Mouse (Mus musculus) lung, embryonic 14.5 days (tissue): ENCODE measurements around the gene Gm10842. TPM values are rescaled to one million over a fixed set of nuclear protein-coding genes. Genes with fewer than 3 reads are reported as not detected.

Experiments
- ATAC-seq: fragments of 200-750 bp; cut with Nextera tagmentation; 2 replicates; pipeline ENCODE4 v1.8.0; 2017; ENCODE audit warnings: mild to moderate bottlenecking, moderate TSS enrichment, moderate library complexity; ENCODE audit not compliant: insufficient read depth
- DNase-seq: peaks from one replicate; pipeline ENCODE4 v3.0.0-alpha.2; 2015
- H3K27ac ChIP-seq: fragments of 300-500 bp; sonication (generic); 2 replicates; pipeline ENCODE4 v1.5.1; 2014; ENCODE audit warnings: low read depth, mild to moderate bottlenecking, moderate library complexity
- H3K27me3 ChIP-seq: fragments of 300-500 bp; sonication (generic); 2 replicates; pipeline ENCODE4 v1.6.1; 2014; ENCODE audit warnings: low read length, control low read depth; ENCODE audit not compliant: insufficient read depth
- H3K36me3 ChIP-seq: fragments of 300-500 bp; sonication (generic); 2 replicates; pipeline ENCODE4 v1.6.1; 2014; ENCODE audit warnings: control low read depth; ENCODE audit not compliant: insufficient read depth
- H3K4me1 ChIP-seq: fragments of 300-500 bp; sonication (generic); 2 replicates; pipeline ENCODE4 v1.6.1; 2014; ENCODE audit warnings: antibody characterized with exemption, control low read depth; ENCODE audit not compliant: insufficient read depth
- H3K4me2 ChIP-seq: fragments of 300-500 bp; sonication (generic); 2 replicates; pipeline ENCODE4 v1.6.1; 2014; ENCODE audit warnings: mild to moderate bottlenecking
- H3K4me3 ChIP-seq: fragments of 300-500 bp; sonication (generic); 2 replicates; pipeline ENCODE4 v1.5.1; 2014; ENCODE audit warnings: low read depth, low read length
- H3K9ac ChIP-seq: fragments of 300-500 bp; sonication (generic); 2 replicates; pipeline ENCODE4 v1.6.1; 2014
- H3K9me3 ChIP-seq: fragments of 300-500 bp; sonication (generic); 2 replicates; pipeline ENCODE4 v1.6.1; 2016; ENCODE audit warnings: low read depth, low read length, control low read depth
- CTCF ChIP-seq: IDR thresholded peaks from 2 replicates; pipeline ENCODE4 v1.5.1; 2016; ENCODE audit warnings: antibody characterized with exemption, low read depth
- WGBS: fragments of 180-500 bp; shearing (Covaris S2); extraction: QIAGEN DNeasy Blood & Tissue Kit; methylation state at CpG from one replicate; pipeline ENCODE4 v1.1.7; 2014; 5-methylcytosine and 5-hydroxymethylcytosine counted together
- polyA plus RNA-seq: library from polyadenylated mRNA; unstranded; fragments of >200 nt; fragmentation: Nextera tagmentation; extraction: Ambion mirVana; gene quantifications from 2 replicates; pipeline ENCODE4 v1.2.1, GENCODE M21; 2014

Gm10842 gene
- polyA plus RNA-seq, 1 experiment from 2014 or later = not detected

DNA sequence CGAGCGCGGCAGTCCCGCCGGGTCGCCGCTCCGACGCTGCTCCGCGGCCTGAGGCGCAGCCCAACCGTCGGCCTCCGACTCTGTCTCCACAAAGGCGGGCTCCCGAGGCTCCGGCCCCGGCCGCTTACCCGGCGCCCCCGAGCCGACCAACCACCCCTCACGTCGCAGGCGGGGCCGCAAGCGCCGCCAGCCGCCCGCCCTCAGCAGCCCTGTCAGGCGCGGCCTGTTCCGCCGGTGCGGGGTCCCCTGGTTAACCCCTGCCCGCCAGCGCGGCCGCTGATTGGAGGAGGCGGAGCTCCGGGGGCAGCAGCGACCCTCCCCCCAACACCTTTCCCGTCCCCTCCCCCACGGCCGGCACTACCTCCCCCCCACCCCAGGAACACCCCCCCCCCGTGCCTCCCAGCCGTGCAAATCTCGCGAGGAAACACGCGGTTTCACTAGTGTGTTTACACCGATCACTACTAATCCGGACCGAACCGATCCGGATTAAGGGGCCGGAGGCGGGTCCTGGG is 34.5 kb downstream of the Gm10842 start:
- H3K9ac ChIP-seq = peak overlapping the region; percentile 98
- peaks cover 21% of the 10 kb centered on the region for H3K36me3 ChIP-seq
- ATAC-seq (peak; percentile 98), DNase-seq (peak; percentile 96)
- no peaks in the 10 kb centered on the region for H3K27me3 ChIP-seq
- H3K4me2 ChIP-seq = peak overlapping the region; percentile 87
- WGBS = under 1% methylated on average over 58 of the region's 60 CpGs
- H3K9me3 ChIP-seq = no peaks in the 10 kb centered on the region
- peaks cover 13% of the 10 kb centered on the region; the same call in 1 of the 2 replicates for H3K4me1 ChIP-seq
- TF ChIP-seq CTCF = no peak
- H3K27ac ChIP-seq = peak overlapping the region; percentile 97
- H3K4me3 ChIP-seq = peak overlapping the region; percentile 90

- 4% methylated on average over 72 of the region's 89 CpGs for WGBS
- peak; percentile 67 for ATAC-seq
- DNase-seq = peak; percentile 37
Measured at GRCm38 (mm10) chr11:105181689-105182460, 35.2 kb downstream of the Gm10842 start.

GRCm38 (mm10) chr11:105182461-105182855 is 35.8 kb downstream of the Gm10842 start:
- peak overlapping the region; percentile 72 for H3K4me2 ChIP-seq
- DNase-seq (peak; percentile 23), ATAC-seq (no peak)
- peak overlapping the region; percentile 90 for H3K4me3 ChIP-seq
- peaks cover 25% of the 10 kb centered on the region for H3K36me3 ChIP-seq
- H3K9me3 ChIP-seq = no peaks in the 10 kb centered on the region
- no peak for TF ChIP-seq CTCF
- H3K27ac ChIP-seq = peak overlapping the region; percentile 97; the same call in 1 of the 2 replicates
- peaks cover 13% of the 10 kb centered on the region; the same call in 1 of the 2 replicates for H3K4me1 ChIP-seq
- H3K9ac ChIP-seq = peak overlapping the region; percentile 98
- no peaks in the 10 kb centered on the region for H3K27me3 ChIP-seq
- 5% methylated on average over 4 of the region's 4 CpGs for WGBS

More at GRCm38 (mm10) chr11:105181689-105182460, 35.2 kb downstream of the Gm10842 start:
- Histone ChIP-seq H3K4me1 (peaks cover 13% of the 10 kb centered on the region; the same call in 1 of the 2 replicates), H3K4me2 (peak overlapping the region; percentile 72), H3K27ac (peak overlapping the region; percentile 97), H3K27me3 (no peaks in the 10 kb centered on the region), H3K9ac (peak overlapping the region; percentile 98), H3K36me3 (peaks cover 22% of the 10 kb centered on the region), H3K9me3 (no peaks in the 10 kb centered on the region), H3K4me3 (peak overlapping the region; percentile 90)
- no peak for TF ChIP-seq CTCF

GRCm38 (mm10) chr11:105184678-105185077 is 38.0 kb downstream of the Gm10842 start:
- H3K9me3 ChIP-seq = no peaks in the 10 kb centered on the region
- H3K36me3 ChIP-seq = peaks cover 29% of the 10 kb centered on the region
- DNase-seq = no peak
- H3K4me3 ChIP-seq = no peak overlapping the region
- H3K9ac ChIP-seq = no peak overlapping the region
- no peaks in the 10 kb centered on the region for H3K27me3 ChIP-seq
- peaks cover 13% of the 10 kb centered on the region; the same call in 1 of the 2 replicates for H3K4me1 ChIP-seq
- no peak overlapping the region for H3K27ac ChIP-seq
- peak; percentile 16; the same call in 1 of the 2 replicates for TF ChIP-seq CTCF
- no peak for ATAC-seq
- H3K4me2 ChIP-seq = no peak overlapping the region
- 91% methylated on average over 3 of the region's 3 CpGs for WGBS

DNA sequence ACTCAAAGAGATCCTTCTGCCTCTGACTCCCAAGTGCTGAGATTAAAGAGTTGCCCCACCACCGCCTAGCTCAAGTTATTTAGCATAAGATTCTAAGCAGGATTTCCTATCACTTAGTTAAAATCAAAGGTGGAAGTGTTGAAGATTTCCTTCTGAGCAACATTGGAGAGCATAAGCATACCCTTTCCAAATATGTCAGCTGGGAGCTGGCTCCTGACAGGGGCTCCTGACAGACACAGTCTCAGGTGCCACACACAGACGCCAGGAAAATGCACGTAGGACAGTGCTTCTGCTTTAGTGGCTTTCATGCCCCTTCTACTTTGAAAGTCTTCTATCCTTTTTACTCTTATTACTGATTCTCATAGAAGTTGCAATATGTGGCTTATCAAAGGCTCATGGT is 45.5 kb downstream of the Gm10842 start:
- Histone ChIP-seq H3K9ac (no peak overlapping the region), H3K27me3 (no peaks in the 10 kb centered on the region), H3K4me2 (no peak overlapping the region), H3K4me3 (no peak overlapping the region), H3K9me3 (no peaks in the 10 kb centered on the region), H3K36me3 (peaks cover 15% of the 10 kb centered on the region; the same call in 1 of the 2 replicates), H3K27ac (no peak overlapping the region), H3K4me1 (no peaks in the 10 kb centered on the region)
- WGBS = 88% methylated on average over 3 of the region's 3 CpGs
- ATAC-seq (no peak), DNase-seq (no peak)
- no peak for TF ChIP-seq CTCF

Other genes starting within 250 kb of the Gm10842 start
- not detected in 2 replicates for gene Efcab3, start 83.3 kb upstream of the Gm10842 start, polyA plus RNA-seq
- gene Mettl2, start 20.5 kb upstream of the Gm10842 start, polyA plus RNA-seq = 43.3 and 46.8 TPM in 2 replicates
- gene Tlk2, start 31.9 kb downstream of the Gm10842 start, polyA plus RNA-seq = 26.8 and 28.0 TPM in 2 replicates
- 16.6 and 20.0 TPM in 2 replicates for gene Mrc2, start 145.8 kb downstream of the Gm10842 start, polyA plus RNA-seq